Mouse (Mus musculus) myocyte (in vitro differentiated cells): ENCODE results near the gene Upk2.

Source experiments
- CEBPB ChIP-seq: IDR thresholded peaks from 2 replicates; pipeline ENCODE4 v1.6.1; 2011; ENCODE audit warnings: mild to moderate bottlenecking, moderate library complexity; ENCODE audit not compliant: poor library complexity, insufficient read depth, severe bottlenecking
- E2F4 ChIP-seq: IDR thresholded peaks from one replicate; pipeline ENCODE4 v1.6.1; 2011; ENCODE audit warnings: mild to moderate bottlenecking, control low read depth, moderate library complexity; ENCODE audit not compliant: insufficient read depth
- MYOG ChIP-seq, 3 experiments: IDR thresholded peaks; one replicate each; pipeline ENCODE4 v1.6.1; 2011; ENCODE audit warnings: control low read depth in 2 of 3, low read depth in 2 of 3, mild to moderate bottlenecking in 2 of 3; ENCODE audit not compliant: insufficient read length in 2 of 3, control insufficient read depth in 1 of 3, insufficient read depth in 1 of 3
- POLR2A ChIP-seq: IDR thresholded peaks from one replicate; pipeline ENCODE4 v1.6.1; 2011; ENCODE audit warnings: low read depth, mild to moderate bottlenecking, control low read depth, moderate library complexity; ENCODE audit not compliant: insufficient read length
- POLR2AphosphoS2 ChIP-seq: IDR thresholded peaks from one replicate; pipeline ENCODE4 v1.6.1; 2011; ENCODE audit warnings: low read depth, control low read depth; ENCODE audit not compliant: insufficient read length
- SRF ChIP-seq: IDR thresholded peaks from one replicate; pipeline ENCODE4 v1.6.1; 2011; ENCODE audit warnings: low read depth; ENCODE audit not compliant: control insufficient read depth, insufficient read length
- USF1 ChIP-seq: IDR thresholded peaks from one replicate; pipeline ENCODE4 v1.6.1; 2011; ENCODE audit warnings: low read depth, mild to moderate bottlenecking, control low read depth, moderate library complexity

GRCm38 (mm10) chr9:44478959-44479605 lies 24.3 kb upstream of the Upk2 start:
- TF ChIP-seq POLR2A (no peak), USF1 (no peak), E2F4 (no peak), POLR2AphosphoS2 (no peak), SRF (no peak), CEBPB (no peak), MYOG (IDR thresholded peaks at IDR 0.05; ENCODE audit: control insufficient read depth in 1 of 3, insufficient read depth in 1 of 3, insufficient read length in 2 of 3, low read depth in 2 of 3) (no peak)
